Comparison of ENCODE assay signal across 13 mouse cellular contexts in genomic region chr12:8900107-8900698, GRCm38 (mm10). TPM values are rescaled to one million over a fixed set of nuclear protein-coding genes. Genes with fewer than 3 reads are reported as not detected.
DNase-seq lines count a peak whose midpoint lies in the region; ATAC-seq lines count a peak whose summit lies in the region.
"Had no signal": no experiment of that assay in that cellular context is flagged by ENCODE, and none has a peak within 500 bp of the region (broad histone marks: within the 10 kb centered on the region; RNA-seq: fewer than 3 reads in every experiment).

No protein-coding gene starts in this region.

- no peak overlapping the region for H3K4me2 ChIP-seq in heart, embryonic 15.5 days
- no peak overlapping the region for H3K4me2 ChIP-seq in midbrain, embryonic 13.5 days (replicated peaks)
- no peak overlapping the region for H3K4me2 ChIP-seq in midbrain, embryonic 16.5 days (ENCODE audit: low read length)
- H3K4me2 ChIP-seq in embryonic facial prominence, embryonic 15.5 days (replicated peaks), result no peak overlapping the region
- H3K4me2 ChIP-seq: liver, embryonic 12.5 days had no signal

- no peak overlapping the region for H3K4me3 ChIP-seq in heart, embryonic 15.5 days
- no peak overlapping the region for H3K4me3 ChIP-seq in midbrain, embryonic 13.5 days (replicated peaks)
- H3K4me3 ChIP-seq in midbrain, embryonic 16.5 days (ENCODE audit: low read depth, low read length), result no peak overlapping the region
- H3K4me3 ChIP-seq in embryonic facial prominence, embryonic 15.5 days (replicated peaks), result no peak overlapping the region
- H3K4me3 ChIP-seq: liver, embryonic 12.5 days; megakaryocyte, embryonic 14.5 days had no signal

- no peaks in the 10 kb centered on the region for H3K36me3 ChIP-seq in heart, embryonic 15.5 days
- no peaks in the 10 kb centered on the region for H3K36me3 ChIP-seq in midbrain, embryonic 13.5 days
- no peaks in the 10 kb centered on the region for H3K36me3 ChIP-seq in midbrain, embryonic 16.5 days (ENCODE audit: control insufficient read depth, insufficient read depth, low read length)
- no peaks in the 10 kb centered on the region for H3K36me3 ChIP-seq in embryonic facial prominence, embryonic 15.5 days
- H3K36me3 ChIP-seq: liver, embryonic 12.5 days had no signal

- H3K27ac ChIP-seq in heart, embryonic 15.5 days, result peak overlapping the region; percentile 36
- no peak overlapping the region for H3K27ac ChIP-seq in midbrain, embryonic 13.5 days
- no peak overlapping the region for H3K27ac ChIP-seq in midbrain, embryonic 16.5 days (ENCODE audit: low read length)
- H3K27ac ChIP-seq in embryonic facial prominence, embryonic 15.5 days (replicated peaks), result peak overlapping the region; percentile 72
- H3K27ac ChIP-seq: liver, embryonic 12.5 days had no signal

- no peak for ATAC-seq in heart, embryonic 15.5 days (replicated peaks; ENCODE audit: insufficient number of reproducible peaks, insufficient read depth, low FRiP score, low read depth)
- peak; percentile 37; the same call in 1 of the 2 replicates for ATAC-seq in midbrain, embryonic 13.5 days
- ATAC-seq in midbrain, embryonic 16.5 days, result no peak
- ATAC-seq in embryonic facial prominence, embryonic 15.5 days (ENCODE audit: insufficient number of reproducible peaks, low FRiP score, low TSS enrichment, low read depth), result no peak; the same call in 1 of the 2 replicates

- whole genome bisulfite sequencing in heart, embryonic 15.5 days, result 18% methylated on average over 4 of the region's 4 CpGs
- WGBS in midbrain, embryonic 13.5 days, result 18% methylated on average over 4 of the region's 4 CpGs
- WGBS in midbrain, embryonic 16.5 days, result 20% methylated on average over 4 of the region's 4 CpGs
- 13% methylated on average over 4 of the region's 4 CpGs for WGBS in embryonic facial prominence, embryonic 15.5 days

- no peaks in the 10 kb centered on the region for H3K9me3 ChIP-seq in heart, embryonic 15.5 days (replicated peaks)
- H3K9me3 ChIP-seq in midbrain, embryonic 13.5 days, result no peaks in the 10 kb centered on the region
- H3K9me3 ChIP-seq in midbrain, embryonic 16.5 days (replicated peaks; ENCODE audit: control insufficient read depth, low read length, poor library complexity, severe bottlenecking), result no peaks in the 10 kb centered on the region
- no peaks in the 10 kb centered on the region for H3K9me3 ChIP-seq in embryonic facial prominence, embryonic 15.5 days (replicated peaks)
- H3K9me3 ChIP-seq: liver, embryonic 12.5 days; megakaryocyte, embryonic 14.5 days had no signal

- H3K9ac ChIP-seq in heart, embryonic 15.5 days, result no peak overlapping the region
- H3K9ac ChIP-seq in midbrain, embryonic 13.5 days (replicated peaks), result no peak overlapping the region
- no peak overlapping the region for H3K9ac ChIP-seq in midbrain, embryonic 16.5 days (ENCODE audit: low read depth, low read length)
- H3K9ac ChIP-seq in embryonic facial prominence, embryonic 15.5 days, result no peak overlapping the region
- H3K9ac ChIP-seq: liver, embryonic 12.5 days had no signal

- DNase-seq in heart, postnatal 10 days, result no peak
- no peak for DNase-seq in layer of hippocampus, postnatal 14 days (ENCODE audit: low spot score in 2 of 2)
- no peak for DNase-seq in thymus, adult 18-20 months
- DNase-seq: adrenal gland, postnatal 10 days; gastrocnemius, postnatal 25 days; layer of hippocampus, postnatal 36 days had no signal

- H3K4me1 ChIP-seq in heart, embryonic 15.5 days (replicated peaks), result peaks cover 26% of the 10 kb centered on the region
- peaks cover 18% of the 10 kb centered on the region for H3K4me1 ChIP-seq in midbrain, embryonic 13.5 days (replicated peaks)
- no peaks in the 10 kb centered on the region for H3K4me1 ChIP-seq in midbrain, embryonic 16.5 days (ENCODE audit: control insufficient read depth, insufficient read depth, low read length)
- H3K4me1 ChIP-seq in embryonic facial prominence, embryonic 15.5 days, result peaks cover 24% of the 10 kb centered on the region

- no peaks in the 10 kb centered on the region for H3K27me3 ChIP-seq in heart, embryonic 15.5 days
- H3K27me3 ChIP-seq in midbrain, embryonic 13.5 days, result no peaks in the 10 kb centered on the region
- no peaks in the 10 kb centered on the region for H3K27me3 ChIP-seq in midbrain, embryonic 16.5 days (ENCODE audit: control insufficient read depth, insufficient read depth, low read depth, low read length)
- H3K27me3 ChIP-seq in embryonic facial prominence, embryonic 15.5 days, result no peaks in the 10 kb centered on the region
- H3K27me3 ChIP-seq: liver, embryonic 12.5 days had no signal

- intact Hi-C loops in heart, postnatal 10 days (cut with DNase I), result no loop called here

RNA-seq across cellular contexts. Expression of gene Laptm4a, which starts 21.3 kb away (rescaled TPM):
- 287 and 312 TPM in 2 replicates for polyA plus RNA-seq in heart, embryonic 15.5 days (2015; fragmentation: Nextera tagmentation; extraction: Ambion mirVana)
- 100 to 1,000 TPM; 387 to 411 TPM for total RNA-seq in heart, postnatal 10 days (2021)
- 207 and 221 TPM in 2 replicates for polyA plus RNA-seq in midbrain, embryonic 13.5 days (2015; fragmentation: Nextera tagmentation; extraction: Ambion mirVana)
- polyA plus RNA-seq in midbrain, embryonic 16.5 days (2015; fragmentation: Nextera tagmentation; extraction: Ambion mirVana), result 190 and 201 TPM in 2 replicates
- polyA plus RNA-seq in embryonic facial prominence, embryonic 15.5 days (2015; fragmentation: Nextera tagmentation; extraction: Ambion mirVana), result 449 and 462 TPM in 2 replicates
- 100 to 1,000 TPM; 227 to 239 TPM for total RNA-seq in layer of hippocampus, postnatal 14 days (2021)

RNA-seq across cellular contexts. Expression of gene Matn3, which starts 47.5 kb away (rescaled TPM):
- polyA plus RNA-seq in heart, embryonic 15.5 days (2015; fragmentation: Nextera tagmentation; extraction: Ambion mirVana), result 0.39 and 1.0 TPM in 2 replicates
- under 1 TPM in 1 of 2 experiments, not detected in 1; 0.07 TPM for total RNA-seq in heart, postnatal 10 days (2021)
- 0.16 and 0.17 TPM in 2 replicates for polyA plus RNA-seq in midbrain, embryonic 13.5 days (2015; fragmentation: Nextera tagmentation; extraction: Ambion mirVana)
- 0.11 and 0.15 TPM in 2 replicates for polyA plus RNA-seq in midbrain, embryonic 16.5 days (2015; fragmentation: Nextera tagmentation; extraction: Ambion mirVana)
- 10.7 and 17.8 TPM in 2 replicates for polyA plus RNA-seq in embryonic facial prominence, embryonic 15.5 days (2015; fragmentation: Nextera tagmentation; extraction: Ambion mirVana)
- total RNA-seq in layer of hippocampus, postnatal 14 days (2021), result not detected
- total RNA-seq: layer of hippocampus, postnatal 36 days; MEL had no signal

Comparison
In these comparisons a context has a peak if more than half of its experiments do, and no peak if none do; other contexts are left out.
1. H3K27ac ChIP-seq: peak in heart, embryonic 15.5 days (single experiment) and embryonic facial prominence, embryonic 15.5 days (single experiment); none in midbrain, embryonic 13.5 days (single experiment) and midbrain, embryonic 16.5 days (single experiment).